Mouse (Mus musculus) brain, embryonic 14.5 days (tissue): ENCODE results near the gene Scd1. TPM values are rescaled to one million over a fixed set of nuclear protein-coding genes. Genes with fewer than 3 reads are reported as not detected.

ENCODE experiments used
- DNase-seq: peaks from one replicate; pipeline ENCODE4 v3.0.0-alpha.2; 2011; ENCODE audit warnings: low read depth
- CTCF ChIP-seq: fragments of 200-500 bp; IDR thresholded peaks from 2 replicates; pipeline ENCODE4 v1.5.1; 2012; ENCODE audit warnings: inconsistent platforms, mild to moderate bottlenecking, moderate library complexity, borderline replicate concordance; ENCODE audit not compliant: insufficient read depth, insufficient read length; ENCODE audit errors: extremely low read depth
- POLR2A ChIP-seq: fragments of 200-500 bp; IDR thresholded peaks from 2 replicates; pipeline ENCODE4 v1.6.1; 2012; ENCODE audit warnings: mild to moderate bottlenecking, inconsistent platforms, borderline replicate concordance; ENCODE audit not compliant: poor library complexity, insufficient read depth, insufficient read length, severe bottlenecking; ENCODE audit errors: extremely low read depth
- polyA plus RNA-seq: library from polyadenylated mRNA; depleted of rRNA; stranded (reverse); fragments of >200 nt; gene quantifications from 2 replicates; pipeline ENCODE4 v1.2.3, GENCODE M21; 2012

Scd1 gene
- polyA plus RNA-seq, 1 experiment, result 16.6 TPM

- no peak for DNase-seq
- TF ChIP-seq CTCF (no peak), POLR2A (no peak)
Observed at GRCm38 (mm10) chr19:44418061-44418460, 10.4 kb upstream of the Scd1 start.

DNA sequence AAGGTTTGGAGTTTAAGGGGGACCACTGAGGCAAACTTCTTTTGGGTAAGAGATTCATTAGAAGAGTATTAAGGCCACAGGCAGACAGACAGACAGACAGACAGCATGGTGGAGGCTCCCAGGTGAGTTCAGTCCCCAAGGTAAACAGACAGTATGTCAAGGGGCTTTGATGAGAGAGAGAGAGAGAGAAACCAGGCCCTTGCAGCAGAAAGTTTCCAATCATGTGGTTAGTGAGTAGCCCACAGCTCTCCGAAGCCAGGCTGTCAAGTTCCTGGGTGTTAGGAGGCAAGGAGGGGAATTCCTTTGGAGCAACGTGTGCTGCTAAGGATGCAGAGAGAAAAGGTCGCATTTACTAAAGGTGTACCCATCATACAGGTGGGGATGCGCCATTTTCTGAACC, 9.8 kb upstream of the Scd1 start:
- no peak for DNase-seq
- TF ChIP-seq CTCF (no peak), POLR2A (no peak)

DNA sequence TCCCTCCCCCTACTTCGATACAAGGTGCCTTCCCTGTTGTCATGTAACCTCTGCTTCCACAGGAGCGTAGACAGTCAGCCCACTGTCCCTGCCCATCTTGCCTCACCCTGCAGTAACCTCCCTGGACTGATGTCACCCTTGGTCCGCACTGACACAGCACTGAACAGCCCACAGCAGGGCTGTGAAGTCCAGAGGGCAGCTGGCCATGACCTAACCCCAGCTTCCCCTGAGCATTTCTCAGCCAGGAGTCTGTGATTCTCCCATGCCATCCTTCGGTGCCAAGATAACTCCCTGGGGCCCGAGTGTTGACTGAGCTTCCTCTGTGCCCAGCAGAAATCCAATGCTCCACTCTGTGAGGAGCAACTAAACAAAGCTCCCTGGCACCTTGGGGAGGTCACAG, 8.6 kb upstream of the Scd1 start:
- DNase-seq, result no peak
- TF ChIP-seq POLR2A (no peak), CTCF (no peak)

DNA sequence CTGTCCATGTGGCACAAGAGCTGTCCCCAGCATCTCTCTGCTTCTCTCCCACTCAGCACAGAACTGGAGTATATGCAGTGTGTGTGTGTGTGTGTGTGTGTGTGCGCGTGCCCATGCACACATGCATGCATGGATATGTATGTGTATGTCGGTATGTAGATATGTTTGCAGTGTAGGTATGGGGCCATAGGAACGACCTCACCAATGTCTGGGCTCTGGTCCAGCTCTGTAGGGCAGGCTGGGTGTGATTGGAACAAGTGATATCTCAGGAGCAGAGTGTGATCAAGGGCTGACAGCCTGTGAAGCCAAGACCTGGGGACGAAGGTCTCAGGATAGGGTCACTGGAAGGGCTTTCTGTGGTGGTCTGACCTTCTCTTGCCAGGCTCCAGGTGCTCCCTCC, 7.8 kb upstream of the Scd1 start:
- DNase-seq, result no peak
- no peak for TF ChIP-seq POLR2A
- TF ChIP-seq CTCF, result no peak

DNA sequence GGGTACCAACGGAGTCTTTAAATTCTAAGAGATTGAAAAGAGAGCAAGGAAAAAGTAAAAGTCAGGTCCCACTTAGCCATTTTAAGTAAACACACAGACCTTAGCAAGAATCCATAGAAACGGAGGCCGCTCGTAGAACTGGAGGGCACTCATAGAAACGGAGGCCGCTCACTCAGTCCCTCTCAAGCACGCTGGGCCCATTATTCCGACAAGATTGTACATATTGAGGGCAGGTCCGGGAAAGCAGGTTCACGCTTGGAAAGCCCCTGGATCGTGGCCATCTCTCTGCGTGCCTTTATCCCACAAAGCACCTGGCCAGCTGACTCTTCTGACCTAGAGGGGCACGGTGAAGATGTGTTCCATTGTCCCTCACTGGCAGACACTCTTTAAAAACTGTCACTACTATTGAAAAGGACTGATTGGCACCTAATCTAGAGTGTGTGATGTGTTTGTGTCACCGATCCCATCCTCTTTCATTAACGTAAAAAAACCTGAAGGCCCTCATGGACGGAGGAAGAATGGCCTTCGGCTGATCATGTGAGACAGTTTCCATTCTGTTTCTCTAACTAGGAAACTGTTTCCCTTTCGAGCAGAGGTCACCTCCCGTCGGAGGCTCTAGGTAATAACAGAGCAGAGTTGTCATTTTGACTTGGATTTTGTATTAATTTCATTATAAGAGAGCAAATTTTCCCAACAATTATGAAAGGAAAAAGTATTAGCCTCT, 2.8 kb upstream of the Scd1 start:
- DNase-seq, result no peak
- TF ChIP-seq POLR2A (no peak), CTCF (no peak)

DNA sequence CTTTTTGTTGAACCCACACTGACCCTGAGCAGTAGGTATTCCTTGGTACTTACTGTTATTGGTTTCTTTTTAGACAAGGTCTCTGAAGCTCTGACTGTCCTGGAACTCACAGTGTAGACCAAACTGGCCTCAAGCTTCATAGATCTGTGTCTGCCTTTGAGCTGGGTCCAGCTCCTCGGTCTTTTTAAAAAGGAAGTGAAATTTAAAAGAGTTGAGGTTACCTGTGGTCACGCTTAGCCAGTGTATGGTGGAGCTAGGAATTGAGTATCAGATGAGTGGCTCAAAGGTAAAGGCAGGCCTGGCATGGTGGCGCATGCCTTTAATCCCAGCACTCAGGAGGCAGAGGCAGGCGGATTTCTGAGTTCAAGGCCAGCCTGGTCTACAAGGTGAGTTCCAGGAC, 916 bp upstream of the Scd1 start:
- TF ChIP-seq CTCF (no peak), POLR2A (no peak)
- DNase-seq, result no peak

GRCm38 (mm10) chr19:44408223-44408545, 505 bp upstream of the Scd1 start:
- no peak for TF ChIP-seq CTCF
- no peak for TF ChIP-seq POLR2A
- peak; percentile 80 for DNase-seq

DNA sequence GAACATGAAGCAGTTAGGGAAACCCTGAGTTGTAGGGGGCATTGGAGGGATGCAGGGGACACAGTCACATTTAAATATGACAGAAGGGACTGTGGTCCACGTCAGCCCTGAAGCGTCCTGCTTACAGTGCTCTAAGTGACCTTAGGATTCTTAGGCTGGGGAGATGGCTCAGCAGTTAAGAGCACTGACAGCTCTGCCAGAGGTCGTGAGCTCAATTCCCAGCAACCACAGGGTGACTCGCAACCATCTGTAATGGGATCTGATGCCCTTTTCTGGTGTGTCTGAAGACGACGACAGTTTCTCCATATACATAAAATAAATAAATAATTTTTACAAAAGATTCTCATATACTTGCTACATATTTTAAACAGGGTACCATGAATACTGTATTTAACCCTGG, 4.1 kb downstream of the Scd1 start:
- no peak for TF ChIP-seq POLR2A
- no peak for TF ChIP-seq CTCF
- DNase-seq, result no peak

DNA sequence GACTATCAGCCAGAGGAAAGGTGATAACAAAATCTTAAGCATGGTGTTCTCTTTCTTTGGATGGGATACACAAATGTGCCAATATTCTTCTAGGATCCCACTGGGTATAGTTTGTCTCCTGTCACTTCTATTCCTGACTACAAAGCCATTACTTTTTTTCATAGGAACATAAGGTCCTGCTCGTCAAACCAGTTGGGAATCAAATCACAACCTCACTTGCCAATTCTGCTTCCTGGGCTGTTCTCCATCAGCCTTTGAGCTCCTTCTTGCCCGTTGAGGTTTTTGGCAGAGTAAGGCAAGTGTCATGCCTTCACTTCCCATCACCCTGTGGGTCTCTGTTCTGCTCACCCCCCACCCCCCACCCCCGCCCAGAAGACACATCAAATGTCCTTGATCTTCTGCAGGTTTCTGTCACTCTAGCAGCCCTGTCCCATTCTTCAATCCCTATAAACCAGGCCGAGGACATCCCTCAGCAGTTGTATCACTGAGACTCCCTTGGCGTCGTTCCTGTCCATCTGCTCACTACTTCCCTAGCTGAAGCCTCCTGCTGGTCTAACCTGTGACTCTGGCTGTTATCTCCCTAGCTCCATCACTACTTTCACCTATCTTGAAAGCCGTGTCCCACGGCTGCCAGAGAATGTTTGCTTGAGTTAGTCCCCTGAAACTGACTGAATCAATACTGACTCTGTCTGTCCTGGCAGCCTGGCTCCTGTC, 7.0 kb downstream of the Scd1 start:
- TF ChIP-seq POLR2A (no peak), CTCF (no peak)
- DNase-seq, result peak; percentile 31

- no peak for TF ChIP-seq CTCF
- DNase-seq, result no peak
Observed at GRCm38 (mm10) chr19:44400076-44400475, 7.6 kb downstream of the Scd1 start.

DNA sequence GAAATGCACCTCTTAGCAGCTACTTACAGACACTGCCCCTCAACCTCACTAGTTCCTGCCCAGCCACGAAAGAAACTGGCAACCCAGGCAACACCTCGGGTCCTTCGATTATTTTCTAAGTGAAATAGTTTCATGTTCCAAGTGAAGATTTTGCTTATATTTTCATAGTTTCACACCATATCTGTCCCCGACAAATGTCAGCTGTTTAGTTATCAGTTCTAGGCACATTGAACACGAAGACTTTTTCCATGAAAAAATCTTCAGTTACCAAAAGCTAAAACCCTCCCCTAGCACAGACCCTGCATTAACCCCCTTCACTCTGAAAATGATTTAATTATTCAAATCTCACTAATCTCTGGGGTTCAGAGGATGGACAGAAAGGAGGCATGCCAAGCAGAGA, 10.9 kb downstream of the Scd1 start:
- TF ChIP-seq POLR2A (no peak), CTCF (no peak)

DNA sequence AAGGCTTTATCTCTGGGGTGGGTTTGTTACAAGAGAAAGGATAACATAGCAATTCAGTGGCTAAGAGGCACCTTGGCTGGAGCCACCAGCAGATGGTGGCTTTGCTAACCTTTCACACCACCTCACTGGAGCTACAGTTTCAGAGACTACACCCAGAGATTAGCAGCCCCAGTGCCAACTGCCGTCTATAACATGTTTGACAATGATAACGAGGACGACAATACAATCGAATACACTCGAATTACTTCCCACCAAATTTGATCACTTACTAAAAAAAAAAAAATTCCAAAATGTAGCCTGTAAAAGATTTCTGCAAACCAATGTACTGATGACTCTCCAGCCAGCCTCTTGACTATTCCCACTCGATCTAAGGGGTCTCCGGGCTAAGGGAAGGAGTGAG, 12.7 kb downstream of the Scd1 start:
- no peak for DNase-seq
- TF ChIP-seq CTCF (no peak), POLR2A (no peak)

More for the DNA sequence above, 10.9 kb downstream of the Scd1 start:
- no peak for DNase-seq
